Mouse (Mus musculus) ES-E14 (cell line): ENCODE data around the gene Kirrel2.

ENCODE experiments used
- CHD2 ChIP-seq: IDR thresholded peaks from 2 replicates; pipeline ENCODE4 v1.6.1; 2014; ENCODE audit warnings: mild to moderate bottlenecking, low read depth, low read length, inconsistent platforms
- HCFC1 ChIP-seq: IDR thresholded peaks from 2 replicates; pipeline ENCODE4 v1.6.1; 2012; ENCODE audit warnings: low read length, inconsistent platforms, borderline replicate concordance; ENCODE audit not compliant: insufficient read depth
- MAFK ChIP-seq: IDR thresholded peaks from 2 replicates; pipeline ENCODE4 v1.6.1; 2014; ENCODE audit warnings: mild to moderate bottlenecking, low read depth, low read length, inconsistent platforms; ENCODE audit not compliant: insufficient read depth
- ZC3H11A ChIP-seq: IDR thresholded peaks from 2 replicates; pipeline ENCODE4 v1.6.1; 2012; ENCODE audit warnings: low read depth, mild to moderate bottlenecking, inconsistent platforms, low read length, borderline replicate concordance
- ZNF384 ChIP-seq: IDR thresholded peaks from 2 replicates; pipeline ENCODE4 v1.6.1; 2012; ENCODE audit warnings: low read depth, low read length, inconsistent platforms

- TF ChIP-seq MAFK = no peak
- TF ChIP-seq CHD2 = no peak
- no peak for TF ChIP-seq ZNF384
- no peak for TF ChIP-seq HCFC1
- TF ChIP-seq ZC3H11A = no peak
Measured at GRCm38 (mm10) chr7:30464816-30465300, 7.4 kb upstream of the Kirrel2 start.
